Mouse (Mus musculus) lung, embryonic 14.5 days (tissue): ENCODE measurements at regions not wholly inside any gene's neighbourhood (a gene's known extent, or its start where the extent isn't known, plus 50 kb on each side); places are given as distances from the start of the nearest gene placed in this dataset.

ENCODE experiments used
- ATAC-seq: fragments of 200-750 bp; cut with Nextera tagmentation; 2 replicates; pipeline ENCODE4 v1.8.0; 2017; ENCODE audit warnings: mild to moderate bottlenecking, moderate TSS enrichment, moderate library complexity; ENCODE audit not compliant: insufficient read depth
- DNase-seq: peaks from one replicate; pipeline ENCODE4 v3.0.0-alpha.2; 2015
- H3K27ac ChIP-seq: fragments of 300-500 bp; sonication (generic); 2 replicates; pipeline ENCODE4 v1.5.1; 2014; ENCODE audit warnings: low read depth, mild to moderate bottlenecking, moderate library complexity
- H3K27me3 ChIP-seq: fragments of 300-500 bp; sonication (generic); 2 replicates; pipeline ENCODE4 v1.6.1; 2014; ENCODE audit warnings: low read length, control low read depth; ENCODE audit not compliant: insufficient read depth
- H3K36me3 ChIP-seq: fragments of 300-500 bp; sonication (generic); 2 replicates; pipeline ENCODE4 v1.6.1; 2014; ENCODE audit warnings: control low read depth; ENCODE audit not compliant: insufficient read depth
- H3K4me1 ChIP-seq: fragments of 300-500 bp; sonication (generic); 2 replicates; pipeline ENCODE4 v1.6.1; 2014; ENCODE audit warnings: antibody characterized with exemption, control low read depth; ENCODE audit not compliant: insufficient read depth
- H3K4me2 ChIP-seq: fragments of 300-500 bp; sonication (generic); 2 replicates; pipeline ENCODE4 v1.6.1; 2014; ENCODE audit warnings: mild to moderate bottlenecking
- H3K4me3 ChIP-seq: fragments of 300-500 bp; sonication (generic); 2 replicates; pipeline ENCODE4 v1.5.1; 2014; ENCODE audit warnings: low read depth, low read length
- H3K9ac ChIP-seq: fragments of 300-500 bp; sonication (generic); 2 replicates; pipeline ENCODE4 v1.6.1; 2014
- H3K9me3 ChIP-seq: fragments of 300-500 bp; sonication (generic); 2 replicates; pipeline ENCODE4 v1.6.1; 2016; ENCODE audit warnings: low read depth, low read length, control low read depth
- CTCF ChIP-seq: IDR thresholded peaks from 2 replicates; pipeline ENCODE4 v1.5.1; 2016; ENCODE audit warnings: antibody characterized with exemption, low read depth
- WGBS: fragments of 180-500 bp; shearing (Covaris S2); extraction: QIAGEN DNeasy Blood & Tissue Kit; methylation state at CpG from one replicate; pipeline ENCODE4 v1.1.7; 2014; 5-methylcytosine and 5-hydroxymethylcytosine counted together

DNA sequence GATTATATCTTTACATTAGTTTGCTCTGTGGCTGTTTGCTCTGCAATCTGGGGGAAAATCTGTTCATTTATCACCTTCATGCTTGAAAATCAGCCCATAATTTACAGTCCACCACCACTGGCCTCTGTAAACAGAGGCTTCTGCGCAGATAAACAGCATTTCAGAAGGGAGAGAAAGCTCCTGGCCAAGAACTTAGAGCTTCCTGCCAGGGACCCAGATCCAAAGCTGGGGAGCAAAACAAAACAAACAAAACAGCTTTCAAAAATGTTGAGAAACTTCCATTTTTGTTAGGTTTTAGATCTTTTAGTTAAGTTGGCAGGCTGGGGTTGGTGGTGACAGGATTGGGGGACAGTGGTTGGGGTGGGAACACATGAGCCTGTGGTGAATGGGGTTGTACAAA, 666.7 kb upstream of the Kdm8 start:
- WGBS, result 57% methylated on average over 1 of the region's 1 CpGs
- H3K27me3 ChIP-seq, result no peaks in the 10 kb centered on the region
- ATAC-seq, result no peak
- no peaks in the 10 kb centered on the region for H3K36me3 ChIP-seq
- H3K4me3 ChIP-seq, result no peak overlapping the region
- no peak overlapping the region for H3K4me2 ChIP-seq
- no peaks in the 10 kb centered on the region for H3K9me3 ChIP-seq
- H3K4me1 ChIP-seq, result no peaks in the 10 kb centered on the region
- no peak for TF ChIP-seq CTCF
- DNase-seq, result peak; percentile 51
- H3K27ac ChIP-seq, result peak overlapping the region; percentile 24; the same call in 1 of the 2 replicates
- H3K9ac ChIP-seq, result no peak overlapping the region

DNA sequence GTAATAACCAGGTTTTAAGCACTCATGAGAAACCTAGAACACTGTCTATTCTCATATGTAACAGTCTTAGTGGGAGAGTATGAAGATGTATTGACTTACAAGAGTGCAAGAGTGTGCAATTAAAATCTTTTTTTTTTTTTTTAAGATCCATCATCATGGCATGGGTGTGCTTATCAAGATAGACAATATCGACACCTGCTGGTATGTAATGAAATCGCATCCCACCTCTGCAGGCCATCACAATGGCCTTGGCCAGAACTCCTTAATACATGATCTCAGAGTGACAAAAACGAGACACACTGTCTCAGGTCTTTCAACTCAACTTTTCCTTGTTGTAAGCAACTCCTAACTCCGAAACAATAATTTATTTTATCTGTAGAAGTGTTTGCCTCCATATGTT, 661.7 kb upstream of the Kdm8 start:
- ATAC-seq, result no peak

DNA sequence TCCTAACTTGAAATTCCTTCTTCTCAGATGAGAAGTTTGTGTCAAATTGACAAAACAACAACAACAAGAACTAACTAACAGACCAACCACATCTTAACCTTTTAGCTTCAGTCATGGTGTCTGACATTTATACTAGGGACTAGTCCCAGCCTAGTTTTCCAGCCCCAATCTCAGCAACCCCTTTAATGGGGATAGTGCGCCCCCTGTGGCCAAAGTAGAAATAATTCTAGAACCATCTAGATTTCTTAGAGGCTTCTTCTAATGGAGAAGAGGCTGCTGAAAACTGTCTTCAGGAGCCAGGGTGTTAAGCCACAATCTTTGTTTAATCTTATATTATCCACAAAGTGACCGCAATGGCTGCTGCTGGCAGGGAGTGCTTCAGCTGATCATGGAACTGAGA, 659.5 kb upstream of the Kdm8 start:
- H3K4me2 ChIP-seq, result no peak overlapping the region
- H3K27ac ChIP-seq, result no peak overlapping the region
- no peak overlapping the region for H3K4me3 ChIP-seq
- WGBS, result 71% methylated on average over 2 of the region's 2 CpGs
- TF ChIP-seq CTCF, result no peak
- no peaks in the 10 kb centered on the region for H3K4me1 ChIP-seq
- H3K36me3 ChIP-seq, result no peaks in the 10 kb centered on the region
- no peak for ATAC-seq
- no peaks in the 10 kb centered on the region for H3K27me3 ChIP-seq
- H3K9me3 ChIP-seq, result no peaks in the 10 kb centered on the region; the same call in 1 of the 2 replicates
- no peak for DNase-seq
- H3K9ac ChIP-seq, result no peak overlapping the region

More for the DNA sequence above, 661.7 kb upstream of the Kdm8 start:
- no peak overlapping the region for H3K9ac ChIP-seq
- no peaks in the 10 kb centered on the region; the same call in 1 of the 2 replicates for H3K9me3 ChIP-seq
- H3K4me1 ChIP-seq, result no peaks in the 10 kb centered on the region
- H3K4me3 ChIP-seq, result no peak overlapping the region
- WGBS, result 56% methylated on average over 4 of the region's 4 CpGs
- H3K36me3 ChIP-seq, result no peaks in the 10 kb centered on the region
- H3K4me2 ChIP-seq, result no peak overlapping the region
- H3K27me3 ChIP-seq, result no peaks in the 10 kb centered on the region
- peak; percentile 56 for DNase-seq
- no peak overlapping the region for H3K27ac ChIP-seq
- TF ChIP-seq CTCF, result peak; percentile 69

DNA sequence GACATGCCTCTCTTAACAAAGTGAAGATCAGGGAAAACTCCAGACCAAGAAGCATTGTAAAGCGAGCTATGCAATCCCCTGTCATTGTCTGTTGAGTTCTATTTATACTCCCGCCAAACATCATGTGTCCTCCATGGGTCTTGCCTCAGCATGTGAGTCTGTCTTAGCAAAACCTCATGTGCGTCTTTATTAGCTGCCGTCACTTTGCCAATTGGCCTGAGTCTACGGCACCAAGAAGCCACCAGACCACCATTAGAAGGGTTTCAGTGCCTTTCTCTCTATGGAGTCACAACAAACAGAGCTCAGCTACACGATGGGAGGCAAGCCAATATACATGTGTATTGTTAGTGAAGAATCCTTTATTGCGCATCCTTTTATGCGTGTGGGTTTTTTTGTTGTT, 658.6 kb upstream of the Kdm8 start:
- 88% methylated on average over 8 of the region's 8 CpGs for WGBS
- Histone ChIP-seq H3K4me2 (no peak overlapping the region), H3K27ac (no peak overlapping the region), H3K4me3 (no peak overlapping the region), H3K9ac (no peak overlapping the region), H3K27me3 (no peaks in the 10 kb centered on the region), H3K36me3 (no peaks in the 10 kb centered on the region), H3K9me3 (no peaks in the 10 kb centered on the region; the same call in 1 of the 2 replicates), H3K4me1 (no peaks in the 10 kb centered on the region)
- ATAC-seq (no peak), DNase-seq (no peak)
- TF ChIP-seq CTCF, result no peak

DNA sequence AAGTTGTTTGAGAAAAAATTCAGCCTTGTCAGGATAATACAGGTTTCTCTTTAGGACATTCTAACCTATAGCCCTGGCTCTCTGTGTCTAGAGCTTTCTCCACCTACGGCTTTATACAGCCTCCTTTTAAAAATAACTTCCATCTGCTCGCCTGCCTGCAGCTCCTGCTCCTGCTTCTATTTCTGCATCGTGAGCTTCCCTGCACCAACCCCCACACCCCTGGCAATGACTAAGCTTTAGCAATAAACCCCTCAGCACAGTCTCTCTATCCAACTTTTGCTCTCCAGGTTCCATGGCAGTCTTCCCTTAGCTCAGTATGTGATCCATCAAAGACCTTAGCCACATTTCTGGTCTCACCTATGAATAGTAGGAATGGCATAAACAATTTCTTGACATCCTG, 655.7 kb upstream of the Kdm8 start:
- Histone ChIP-seq H3K36me3 (no peaks in the 10 kb centered on the region), H3K9me3 (no peaks in the 10 kb centered on the region; the same call in 1 of the 2 replicates), H3K4me3 (no peak overlapping the region), H3K4me2 (no peak overlapping the region), H3K27me3 (no peaks in the 10 kb centered on the region), H3K4me1 (no peaks in the 10 kb centered on the region), H3K9ac (no peak overlapping the region), H3K27ac (no peak overlapping the region)
- ATAC-seq, result no peak
- DNase-seq, result no peak
- TF ChIP-seq CTCF, result no peak
- WGBS, result 63% methylated on average over 3 of the region's 3 CpGs

DNA sequence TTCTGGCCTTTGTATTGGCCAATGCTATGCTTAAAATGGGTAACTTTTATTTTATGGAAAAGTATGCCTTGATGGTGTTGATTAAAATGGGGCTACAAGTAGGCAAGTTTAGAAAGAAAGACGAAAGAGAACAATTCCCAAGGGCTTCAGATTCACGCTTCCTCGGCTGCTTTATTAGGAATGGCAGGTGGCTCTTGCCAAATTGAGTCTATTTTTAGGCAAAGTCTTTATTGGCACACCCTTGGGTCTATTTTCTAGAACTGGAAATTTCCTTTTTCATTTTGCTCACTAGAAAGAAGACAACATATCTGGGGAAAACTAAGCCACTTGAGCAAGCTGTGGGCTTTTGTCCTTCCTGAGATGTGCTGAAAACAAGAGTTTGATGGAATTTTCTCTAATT, 641.4 kb upstream of the Kdm8 start:
- no peak for TF ChIP-seq CTCF
- no peak overlapping the region for H3K4me2 ChIP-seq
- H3K36me3 ChIP-seq, result no peaks in the 10 kb centered on the region
- H3K27me3 ChIP-seq, result no peaks in the 10 kb centered on the region
- ATAC-seq (no peak), DNase-seq (no peak)
- H3K4me1 ChIP-seq, result no peaks in the 10 kb centered on the region
- 76% methylated on average over 3 of the region's 3 CpGs for WGBS
- H3K27ac ChIP-seq, result no peak overlapping the region
- no peak overlapping the region for H3K9ac ChIP-seq
- no peaks in the 10 kb centered on the region for H3K9me3 ChIP-seq
- no peak overlapping the region for H3K4me3 ChIP-seq

DNA sequence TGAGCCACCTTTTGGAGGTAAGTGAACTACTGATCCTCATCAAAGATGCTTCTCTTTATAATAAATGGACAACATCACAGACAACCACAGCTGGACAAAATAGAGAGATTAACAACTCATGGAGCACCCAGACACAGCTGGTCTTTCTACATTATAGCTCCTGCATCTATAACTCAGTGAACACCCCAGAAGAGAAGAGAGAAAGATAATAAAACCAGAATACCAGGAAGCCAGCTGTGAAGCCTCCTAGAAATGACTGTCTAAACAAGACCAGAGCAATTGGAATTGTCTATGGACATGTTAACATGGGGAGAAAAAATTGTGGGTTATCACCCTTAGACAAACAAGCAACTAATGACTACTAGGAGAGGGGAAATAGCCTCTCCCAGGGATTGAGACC, 609.8 kb upstream of the Kdm8 start:
- ATAC-seq (no peak), DNase-seq (no peak)
- no peaks in the 10 kb centered on the region for H3K4me1 ChIP-seq
- H3K36me3 ChIP-seq, result no peaks in the 10 kb centered on the region
- TF ChIP-seq CTCF, result no peak
- no peak overlapping the region for H3K27ac ChIP-seq
- no peaks in the 10 kb centered on the region for H3K9me3 ChIP-seq
- H3K9ac ChIP-seq, result no peak overlapping the region
- H3K4me3 ChIP-seq, result no peak overlapping the region
- no peaks in the 10 kb centered on the region for H3K27me3 ChIP-seq
- H3K4me2 ChIP-seq, result no peak overlapping the region

DNA sequence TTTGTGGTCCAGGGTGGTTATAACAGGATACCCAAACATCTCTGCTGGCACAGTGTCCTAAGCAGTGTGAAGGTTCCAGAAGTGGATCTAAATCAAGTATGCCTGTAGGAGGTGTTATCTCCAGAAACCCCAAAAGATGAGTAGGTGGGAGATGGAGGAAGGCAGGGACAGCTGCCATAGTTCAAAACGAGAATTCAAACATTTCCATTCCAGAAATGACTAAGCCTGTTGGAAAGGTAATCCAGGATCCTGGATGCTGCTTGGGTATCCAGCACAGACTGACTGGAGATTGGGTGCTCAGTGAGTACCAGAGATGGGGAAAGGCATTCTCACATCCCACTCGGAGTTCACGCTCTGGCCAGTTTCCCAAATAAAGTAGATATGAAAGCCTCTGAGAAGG, 607.9 kb upstream of the Kdm8 start:
- 75% methylated on average over 3 of the region's 3 CpGs for whole genome bisulfite sequencing
- Histone ChIP-seq H3K27me3 (no peaks in the 10 kb centered on the region), H3K36me3 (no peaks in the 10 kb centered on the region), H3K4me1 (no peaks in the 10 kb centered on the region), H3K9me3 (no peaks in the 10 kb centered on the region), H3K9ac (no peak overlapping the region), H3K4me2 (no peak overlapping the region), H3K4me3 (no peak overlapping the region), H3K27ac (no peak overlapping the region)
- DNase-seq (no peak), ATAC-seq (no peak)
- no peak for TF ChIP-seq CTCF
